Mouse (Mus musculus): Measurements from ENCODE around the gene Slc46a2. TPM values are rescaled to one million over a fixed set of nuclear protein-coding genes. Genes with fewer than 3 reads are reported as not detected.

Gene Slc46a2
- polyA plus RNA-seq, 1 experiment: not detected

DNA sequence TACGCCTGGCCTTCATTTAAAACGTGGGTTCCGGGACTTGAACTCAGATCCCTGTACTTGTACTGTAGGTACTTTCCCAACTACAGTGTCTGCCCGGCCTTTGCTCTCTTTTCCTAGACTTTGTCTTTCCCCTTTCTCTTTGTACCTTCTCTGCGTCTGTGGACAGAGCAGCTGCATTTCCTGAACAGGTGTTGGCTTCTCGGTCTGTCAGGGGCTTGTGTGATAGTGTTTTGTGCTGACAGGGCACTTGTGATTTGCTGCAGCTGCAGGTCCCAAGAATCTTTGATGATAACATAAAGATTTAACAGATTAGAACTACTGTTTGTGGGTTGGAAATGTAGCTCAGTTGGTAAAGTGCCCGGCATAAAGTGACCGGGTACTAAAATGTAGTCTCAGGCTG is 36.3 kb downstream of the Slc46a2 start:
- H3K4me1 ChIP-seq (ENCODE audit: control insufficient read depth, insufficient read depth, insufficient read length, low read length): no peaks in the 10 kb centered on the region
- H3K27ac ChIP-seq (replicated peaks; ENCODE audit: low read depth, low read length): no peak overlapping the region
- no peak overlapping the region for H3K4me3 ChIP-seq (ENCODE audit: insufficient read depth, low read depth, low read length)

DNA sequence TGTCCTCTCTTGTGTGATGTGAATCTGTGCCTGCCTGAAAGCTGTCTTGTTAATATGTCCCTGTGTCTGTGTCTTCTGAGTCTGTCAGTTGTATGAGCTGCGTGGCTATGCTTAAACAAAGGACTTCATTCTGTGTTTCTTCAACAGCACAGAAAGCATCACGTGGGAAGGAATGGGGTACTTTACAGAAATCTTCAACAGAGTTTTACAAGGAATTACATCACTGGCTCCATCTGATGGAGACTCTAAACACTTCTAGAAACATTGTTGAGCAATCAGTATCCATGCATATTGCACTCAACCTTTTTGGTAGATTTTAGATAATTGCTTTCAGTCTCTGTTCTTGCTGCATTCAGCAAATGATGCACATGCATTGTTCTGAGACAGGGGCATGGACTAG is 37.8 kb downstream of the Slc46a2 start:
- H3K4me1 ChIP-seq (ENCODE audit: control insufficient read depth, insufficient read depth, insufficient read length, low read length): no peaks in the 10 kb centered on the region
- H3K27ac ChIP-seq (replicated peaks; ENCODE audit: low read depth, low read length): no peak overlapping the region
- H3K4me3 ChIP-seq (ENCODE audit: insufficient read depth, low read depth, low read length): no peak overlapping the region

DNA sequence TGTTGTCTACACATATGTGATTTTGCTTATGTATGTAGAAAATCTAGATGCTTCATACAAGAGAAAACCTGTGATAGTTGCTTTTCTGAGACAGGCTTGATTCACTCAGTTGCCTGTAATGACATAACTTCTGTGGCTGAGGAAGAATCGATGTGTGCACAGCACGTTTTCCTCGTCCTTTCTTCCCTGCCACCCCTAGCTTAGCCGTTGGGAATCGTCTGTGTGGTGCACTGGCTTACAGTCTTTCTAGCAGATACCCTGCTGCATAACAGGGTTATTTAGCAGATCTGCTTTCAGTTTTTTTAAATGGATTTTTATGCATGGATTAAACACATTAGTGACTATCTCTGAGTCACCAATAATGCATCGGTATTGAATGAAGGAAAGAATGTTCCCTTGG is 38.3 kb downstream of the Slc46a2 start:
- no peaks in the 10 kb centered on the region for H3K4me1 ChIP-seq (ENCODE audit: control insufficient read depth, insufficient read depth, insufficient read length, low read length)
- no peak overlapping the region for H3K4me3 ChIP-seq (ENCODE audit: insufficient read depth, low read depth, low read length)
- no peak overlapping the region for H3K27ac ChIP-seq (replicated peaks; ENCODE audit: low read depth, low read length)

DNA sequence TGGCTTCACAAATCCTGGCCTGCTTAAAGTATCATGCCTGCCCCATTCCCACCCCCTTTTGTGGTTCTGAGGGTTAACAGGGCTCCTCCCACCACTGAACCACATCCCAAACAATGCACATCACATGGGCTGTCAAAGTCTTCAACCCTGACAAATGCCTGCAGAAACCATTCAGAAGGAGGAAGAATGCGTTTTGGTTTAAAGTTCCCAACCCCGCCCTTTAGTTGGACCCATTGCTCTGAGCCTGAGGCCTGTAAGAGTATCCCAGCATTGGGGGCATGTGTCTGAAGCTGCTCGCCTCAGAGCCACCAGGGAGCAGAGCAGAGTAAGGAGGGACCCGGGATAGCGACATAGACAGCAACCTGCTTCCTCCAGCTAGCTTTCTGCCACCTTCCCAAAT is 41.0 kb downstream of the Slc46a2 start:
- Histone ChIP-seq H3K27ac (replicated peaks; ENCODE audit: low read depth, low read length) (no peak overlapping the region), H3K4me3 (ENCODE audit: insufficient read depth, low read depth, low read length) (no peak overlapping the region), H3K4me1 (ENCODE audit: control insufficient read depth, insufficient read depth, insufficient read length, low read length) (no peaks in the 10 kb centered on the region; the same call in 1 of the 2 replicates)

DNA sequence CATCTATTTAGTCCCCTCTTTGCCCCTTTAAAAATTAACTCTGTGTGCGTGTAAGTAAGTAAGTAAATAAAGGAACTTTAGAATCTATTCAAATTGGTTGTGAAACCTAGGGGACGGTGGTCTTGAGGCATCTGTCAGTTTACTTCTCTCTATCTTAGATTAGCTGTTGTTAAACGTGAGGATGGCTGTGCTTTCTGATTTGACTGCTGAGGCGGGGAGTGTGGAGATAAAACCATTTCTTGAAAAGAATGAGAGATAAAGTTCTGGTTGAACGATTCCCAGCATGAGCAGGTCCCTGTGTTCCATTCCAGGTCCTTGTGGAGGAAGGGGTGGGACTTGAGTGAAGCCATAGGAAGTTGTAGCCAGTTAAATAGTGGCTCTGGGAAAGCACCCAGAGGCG is 41.6 kb downstream of the Slc46a2 start:
- Histone ChIP-seq H3K4me3 (ENCODE audit: insufficient read depth, low read depth, low read length) (no peak overlapping the region), H3K4me1 (ENCODE audit: control insufficient read depth, insufficient read depth, insufficient read length, low read length) (no peaks in the 10 kb centered on the region; the same call in 1 of the 2 replicates), H3K27ac (replicated peaks; ENCODE audit: low read depth, low read length) (no peak overlapping the region)

DNA sequence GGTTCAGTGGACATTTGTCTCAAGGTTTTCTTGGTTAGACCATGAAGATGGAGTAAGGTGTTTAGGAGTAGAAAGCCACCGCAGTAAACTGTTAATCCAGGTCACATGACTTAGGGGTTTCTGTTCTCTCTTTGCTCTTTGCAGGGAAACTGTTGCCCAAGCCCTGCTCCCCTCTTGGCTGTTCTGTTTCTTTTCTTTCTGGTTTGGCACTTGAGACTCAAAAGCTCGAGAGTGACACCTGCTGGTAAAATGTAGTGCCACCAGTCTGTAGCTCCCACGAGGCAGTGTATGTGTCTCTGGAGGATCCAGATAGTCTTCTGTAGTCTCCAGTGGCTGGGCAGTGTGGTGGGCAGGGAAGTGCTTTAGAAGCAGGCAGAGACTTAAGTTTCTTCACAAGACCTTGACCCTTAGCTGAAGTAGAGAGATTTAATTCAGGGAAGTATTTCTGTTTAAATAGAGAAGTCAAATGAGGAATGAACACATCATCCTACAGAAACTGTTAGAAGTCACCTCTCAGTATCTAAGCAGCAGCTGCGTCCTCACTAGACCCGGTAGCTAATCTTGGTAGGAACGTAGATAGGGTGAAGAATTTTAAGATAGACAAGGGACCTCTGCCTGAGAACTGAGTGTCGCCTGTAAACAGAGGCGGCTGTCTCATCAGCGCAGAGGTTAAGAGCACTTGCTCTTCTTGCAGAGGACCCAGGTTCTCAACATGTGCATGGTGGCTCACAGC is 43.8 kb downstream of the Slc46a2 start:
- H3K4me3 ChIP-seq (ENCODE audit: insufficient read depth, low read depth, low read length): no peak overlapping the region

DNA sequence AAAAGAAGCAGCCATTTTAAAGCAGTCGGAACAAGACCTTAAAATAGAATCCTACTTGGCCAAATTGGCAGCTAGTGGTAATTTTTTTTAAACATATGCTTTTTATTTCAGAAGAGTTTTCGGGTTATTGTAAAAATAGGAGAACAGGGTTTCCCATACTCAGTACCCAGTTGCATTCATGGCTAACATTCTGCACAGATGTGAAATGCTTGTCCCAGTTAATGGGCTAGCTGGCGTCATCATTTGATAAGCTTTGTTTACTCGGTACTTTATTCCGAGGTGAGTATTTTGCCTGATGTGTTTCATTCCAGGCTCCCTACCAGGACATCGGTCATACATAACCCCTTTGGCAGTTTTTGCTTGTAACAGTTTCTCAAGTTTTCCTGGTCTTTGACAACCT is 44.4 kb downstream of the Slc46a2 start:
- no peak overlapping the region for H3K27ac ChIP-seq (replicated peaks; ENCODE audit: low read depth, low read length)
- no peak overlapping the region for H3K4me3 ChIP-seq (ENCODE audit: insufficient read depth, low read depth, low read length)
- no peaks in the 10 kb centered on the region; the same call in 1 of the 2 replicates for H3K4me1 ChIP-seq (ENCODE audit: control insufficient read depth, insufficient read depth, insufficient read length, low read length)

More for the DNA sequence above, 43.8 kb downstream of the Slc46a2 start:
- no peak overlapping the region for H3K27ac ChIP-seq (replicated peaks; ENCODE audit: low read depth, low read length)
- no peaks in the 10 kb centered on the region; the same call in 1 of the 2 replicates for H3K4me1 ChIP-seq (ENCODE audit: control insufficient read depth, insufficient read depth, insufficient read length, low read length)

DNA sequence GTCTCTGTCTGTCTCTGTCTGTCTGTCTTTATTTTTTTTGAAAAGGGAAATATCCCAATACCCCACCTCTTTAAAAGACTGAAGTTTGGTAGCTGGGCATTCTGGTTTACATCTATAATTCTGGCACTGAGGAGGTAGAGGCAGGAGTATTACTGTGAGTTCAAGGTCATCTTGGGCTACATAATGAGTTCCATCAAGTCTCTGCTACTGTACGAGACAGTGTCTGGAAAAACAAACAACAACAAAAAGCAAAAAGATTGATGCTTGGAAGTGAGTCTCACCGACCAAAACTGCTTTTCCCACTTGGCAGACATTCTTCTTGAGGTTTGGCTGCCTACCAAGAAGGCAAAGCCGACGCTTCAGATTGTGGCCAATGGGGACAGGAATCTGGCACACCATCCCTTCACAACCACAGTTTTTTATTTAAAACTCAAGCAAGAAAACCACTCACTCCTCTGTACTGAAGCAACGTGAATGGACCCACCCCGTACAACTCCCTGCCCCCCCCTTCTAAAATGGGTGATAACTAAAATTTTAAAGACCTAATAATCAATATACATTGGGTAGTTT is 45.3 kb downstream of the Slc46a2 start:
- H3K4me1 ChIP-seq (ENCODE audit: control insufficient read depth, insufficient read depth, insufficient read length, low read length): peaks cover 3% of the 10 kb centered on the region
- no peak overlapping the region for H3K27ac ChIP-seq (replicated peaks; ENCODE audit: low read depth, low read length)
- no peak overlapping the region for H3K4me3 ChIP-seq (ENCODE audit: insufficient read depth, low read depth, low read length)

DNA sequence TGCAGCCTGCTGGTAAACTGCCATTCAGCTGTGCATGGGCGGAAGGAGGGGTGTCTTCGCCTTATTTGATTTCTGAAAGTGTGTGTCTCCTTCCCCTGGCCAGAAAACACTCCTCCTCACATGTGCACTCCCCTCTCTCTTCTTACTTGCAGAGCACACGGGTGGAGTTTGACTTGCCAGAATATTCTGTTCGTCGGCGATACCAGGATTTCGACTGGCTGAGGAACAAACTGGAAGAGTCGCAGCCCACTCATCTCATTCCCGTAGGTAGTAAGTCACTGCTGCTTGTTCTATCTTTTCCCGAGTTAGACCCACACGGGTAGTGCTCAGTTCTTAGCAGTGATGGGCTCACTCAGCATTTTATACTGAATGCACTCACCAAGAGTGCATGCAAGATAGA is 46.8 kb downstream of the Slc46a2 start:
- no peak overlapping the region for H3K27ac ChIP-seq (replicated peaks; ENCODE audit: low read depth, low read length)
- H3K4me3 ChIP-seq (ENCODE audit: insufficient read depth, low read depth, low read length): no peak overlapping the region
- H3K4me1 ChIP-seq (ENCODE audit: control insufficient read depth, insufficient read depth, insufficient read length, low read length): peaks cover 6% of the 10 kb centered on the region

DNA sequence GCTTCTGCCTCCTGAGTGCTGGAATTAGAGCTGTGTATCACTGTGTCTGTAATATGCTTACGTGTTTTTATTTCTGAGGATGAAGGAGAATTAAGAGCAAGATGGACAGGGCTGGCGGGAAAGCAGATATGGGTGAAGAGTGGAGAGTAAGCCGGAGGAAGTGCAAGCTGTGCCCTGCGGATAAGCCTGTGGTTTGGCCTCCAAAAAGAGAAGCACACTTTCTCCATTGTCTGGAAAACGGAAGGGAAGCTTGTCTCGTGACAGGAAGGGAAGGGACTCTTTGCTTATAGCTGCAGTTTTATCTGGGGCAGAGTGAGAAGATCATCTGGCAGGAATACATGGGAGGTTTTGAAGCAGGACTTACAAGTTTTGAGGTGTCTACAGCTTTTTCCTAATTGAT is 51.0 kb downstream of the Slc46a2 start:
- Histone ChIP-seq H3K4me3 (ENCODE audit: insufficient read depth, low read depth, low read length) (no peak overlapping the region; the same call in 1 of the 2 replicates), H3K4me1 (ENCODE audit: control insufficient read depth, insufficient read depth, insufficient read length, low read length) (peaks cover 10% of the 10 kb centered on the region), H3K27ac (replicated peaks; ENCODE audit: low read depth, low read length) (peak overlapping the region; percentile 73)

DNA sequence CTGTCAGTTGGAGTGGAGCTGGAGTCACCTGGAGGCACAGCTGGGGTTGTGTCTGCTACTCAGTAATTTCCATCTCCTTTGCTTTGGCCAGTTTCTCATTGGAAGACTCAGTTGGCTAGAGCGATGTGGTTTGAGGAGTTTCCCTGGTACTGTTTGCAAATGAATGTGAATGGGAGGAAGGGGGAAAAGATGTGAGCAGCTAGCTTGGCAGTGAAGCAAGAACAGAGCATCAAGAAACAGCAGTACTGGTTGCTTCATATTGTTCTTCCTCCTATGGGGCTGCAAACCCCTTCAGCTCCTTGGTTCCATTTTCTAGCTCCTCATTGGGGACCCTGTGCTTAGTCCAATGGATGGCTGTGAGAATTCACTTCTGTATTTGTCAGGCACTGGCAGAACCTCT is 52.5 kb downstream of the Slc46a2 start:
- Histone ChIP-seq H3K4me1 (ENCODE audit: control insufficient read depth, insufficient read depth, insufficient read length, low read length) (peaks cover 10% of the 10 kb centered on the region), H3K4me3 (ENCODE audit: insufficient read depth, low read depth, low read length) (no peak overlapping the region), H3K27ac (replicated peaks; ENCODE audit: low read depth, low read length) (no peak overlapping the region; the same call in 1 of the 2 replicates)

DNA sequence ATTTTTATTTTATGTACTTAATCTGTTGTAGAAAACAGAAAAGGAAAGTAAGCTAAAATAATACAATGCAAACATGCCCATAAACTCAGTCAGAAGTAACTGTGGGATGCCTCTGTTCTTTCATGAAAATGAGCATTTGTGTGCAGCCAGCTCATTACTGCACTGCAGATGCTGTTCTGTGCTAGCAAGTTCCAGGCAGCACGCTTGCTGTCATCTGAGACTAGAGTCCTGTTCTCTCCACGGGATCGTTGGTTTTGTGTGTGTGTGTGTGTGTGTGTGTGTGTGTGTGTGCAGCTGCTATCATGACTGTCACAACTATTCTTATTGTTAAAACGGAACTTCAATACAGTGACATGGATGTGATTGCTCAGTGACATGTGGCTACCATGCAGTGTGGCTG is 53.0 kb downstream of the Slc46a2 start:
- H3K27ac ChIP-seq (replicated peaks; ENCODE audit: low read depth, low read length): no peak overlapping the region; the same call in 1 of the 2 replicates
- peaks cover 10% of the 10 kb centered on the region for H3K4me1 ChIP-seq (ENCODE audit: control insufficient read depth, insufficient read depth, insufficient read length, low read length)
- H3K4me3 ChIP-seq (ENCODE audit: insufficient read depth, low read depth, low read length): no peak overlapping the region

DNA sequence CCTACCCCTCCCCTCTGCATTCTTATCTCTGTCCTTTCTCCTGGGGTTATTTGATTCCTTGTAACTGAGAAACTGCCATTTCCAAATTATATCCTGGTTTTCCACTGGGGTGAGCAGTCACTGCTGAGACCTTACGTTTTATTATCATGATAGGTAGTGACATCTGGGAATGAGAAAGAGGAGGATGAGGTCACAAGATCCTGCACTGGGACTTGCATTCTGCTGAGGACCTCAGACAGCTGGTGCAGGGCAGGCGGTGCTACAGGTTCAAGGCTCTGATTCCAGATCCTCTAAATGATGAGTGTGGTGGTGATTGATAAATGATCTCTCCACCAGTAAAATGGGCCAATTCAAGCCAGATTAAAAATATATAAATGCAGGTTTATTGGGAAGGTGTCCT is 54.4 kb downstream of the Slc46a2 start:
- Histone ChIP-seq H3K4me1 (ENCODE audit: control insufficient read depth, insufficient read depth, insufficient read length, low read length) (peaks cover 10% of the 10 kb centered on the region), H3K27ac (replicated peaks; ENCODE audit: low read depth, low read length) (no peak overlapping the region), H3K4me3 (ENCODE audit: insufficient read depth, low read depth, low read length) (no peak overlapping the region)

DNA sequence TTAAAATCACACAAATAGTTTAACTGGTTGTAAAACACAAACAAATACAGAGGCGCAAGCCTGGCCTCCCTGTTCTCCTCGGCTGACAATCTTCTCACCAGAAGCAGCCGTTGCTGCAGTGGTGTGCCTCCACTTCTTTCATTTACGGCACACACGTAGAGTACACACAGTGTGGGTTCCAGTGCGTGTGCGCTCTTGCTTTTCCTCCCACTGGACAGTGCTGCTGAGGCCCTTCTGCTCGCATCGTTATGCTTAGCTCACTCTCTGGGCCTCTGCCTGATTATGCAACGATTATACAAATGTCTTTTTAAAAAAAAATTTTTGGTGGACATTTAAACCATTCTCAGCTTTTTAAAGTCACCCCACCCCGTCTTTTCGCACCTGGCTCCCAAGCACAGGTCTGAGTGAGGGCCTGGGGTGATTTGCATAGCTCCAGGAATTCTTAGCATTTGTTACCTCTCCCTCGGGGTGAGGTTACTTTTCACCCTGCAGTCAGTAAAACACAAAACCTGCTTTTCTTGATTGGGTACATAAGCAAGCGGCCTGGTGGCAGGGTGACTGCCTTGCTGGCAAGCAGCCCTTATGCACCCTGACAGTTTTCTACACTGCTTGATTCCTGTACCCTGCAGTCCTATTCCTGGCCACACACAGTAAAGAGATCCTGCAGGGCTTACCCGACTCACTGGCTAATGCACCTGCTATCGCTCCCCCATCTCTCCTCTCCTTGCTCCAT is 55.0 kb downstream of the Slc46a2 start:
- peak overlapping the region; percentile 46; the same call in 1 of the 2 replicates for H3K27ac ChIP-seq (replicated peaks; ENCODE audit: low read depth, low read length)
- peaks cover 10% of the 10 kb centered on the region for H3K4me1 ChIP-seq (ENCODE audit: control insufficient read depth, insufficient read depth, insufficient read length, low read length)
- H3K4me3 ChIP-seq (ENCODE audit: insufficient read depth, low read depth, low read length): no peak overlapping the region

All from brown adipose tissue, adult 24 weeks (tissue).